Mouse (Mus musculus) lung, postnatal 25 days (tissue): ENCODE measurements at regions not wholly inside any gene's neighbourhood (a gene's known extent, or its start where the extent isn't known, plus 50 kb on each side); places are given as distances from the start of the nearest gene placed in this dataset.

Experiments
- DNase-seq: peaks from one replicate; pipeline ENCODE4 v3.0.0; 2022; ENCODE audit warnings: low spot score

GRCm38 (mm10) chr8:115428022-115428421, 279.6 kb downstream of the Maf start:
- no peak for DNase-seq

- DNase-seq = no peak
Observed at GRCm38 (mm10) chr8:115427490-115427889, 280.1 kb downstream of the Maf start.

- no peak for DNase-seq
Observed at GRCm38 (mm10) chr8:115426543-115426942, 281.1 kb downstream of the Maf start.

GRCm38 (mm10) chr8:115425360-115425759, 282.2 kb downstream of the Maf start:
- no peak for DNase-seq

GRCm38 (mm10) chr8:115423682-115424081, 283.9 kb downstream of the Maf start:
- no peak for DNase-seq

GRCm38 (mm10) chr8:115423056-115423455, 284.5 kb downstream of the Maf start:
- peak; percentile 23 for DNase-seq

GRCm38 (mm10) chr8:115420536-115420935, 287.1 kb downstream of the Maf start:
- DNase-seq = no peak

GRCm38 (mm10) chr8:115420131-115420530, 287.5 kb downstream of the Maf start:
- DNase-seq = no peak

- no peak for DNase-seq
Observed at GRCm38 (mm10) chr8:115418056-115418455, 289.5 kb downstream of the Maf start.

- DNase-seq = peak; percentile 39
Observed at GRCm38 (mm10) chr8:115414061-115414473, 293.5 kb downstream of the Maf start.

GRCm38 (mm10) chr8:115411756-115412155, 295.8 kb downstream of the Maf start:
- no peak for DNase-seq

GRCm38 (mm10) chr8:115411061-115411460, 296.5 kb downstream of the Maf start:
- no peak for DNase-seq

GRCm38 (mm10) chr8:115410191-115410590, 297.4 kb downstream of the Maf start:
- DNase-seq = no peak

GRCm38 (mm10) chr8:115407535-115407934, 300.1 kb downstream of the Maf start:
- DNase-seq = no peak

- DNase-seq = no peak
Observed at GRCm38 (mm10) chr8:115403601-115404000, 304.0 kb downstream of the Maf start.

GRCm38 (mm10) chr8:115402471-115403197, 305.0 kb downstream of the Maf start:
- peak; percentile 35 for DNase-seq
